Mouse (Mus musculus) cerebellum, adult 8-10 months (tissue): Measurements from ENCODE around the gene Lrig2.
A peak's percentile ranks its signal among the peaks of the same experiment; 100 is the strongest.

ENCODE experiments used
- DNase-seq: peaks from one replicate; pipeline ENCODE4 v3.0.0; 2022

Gene Lrig2

DNA sequence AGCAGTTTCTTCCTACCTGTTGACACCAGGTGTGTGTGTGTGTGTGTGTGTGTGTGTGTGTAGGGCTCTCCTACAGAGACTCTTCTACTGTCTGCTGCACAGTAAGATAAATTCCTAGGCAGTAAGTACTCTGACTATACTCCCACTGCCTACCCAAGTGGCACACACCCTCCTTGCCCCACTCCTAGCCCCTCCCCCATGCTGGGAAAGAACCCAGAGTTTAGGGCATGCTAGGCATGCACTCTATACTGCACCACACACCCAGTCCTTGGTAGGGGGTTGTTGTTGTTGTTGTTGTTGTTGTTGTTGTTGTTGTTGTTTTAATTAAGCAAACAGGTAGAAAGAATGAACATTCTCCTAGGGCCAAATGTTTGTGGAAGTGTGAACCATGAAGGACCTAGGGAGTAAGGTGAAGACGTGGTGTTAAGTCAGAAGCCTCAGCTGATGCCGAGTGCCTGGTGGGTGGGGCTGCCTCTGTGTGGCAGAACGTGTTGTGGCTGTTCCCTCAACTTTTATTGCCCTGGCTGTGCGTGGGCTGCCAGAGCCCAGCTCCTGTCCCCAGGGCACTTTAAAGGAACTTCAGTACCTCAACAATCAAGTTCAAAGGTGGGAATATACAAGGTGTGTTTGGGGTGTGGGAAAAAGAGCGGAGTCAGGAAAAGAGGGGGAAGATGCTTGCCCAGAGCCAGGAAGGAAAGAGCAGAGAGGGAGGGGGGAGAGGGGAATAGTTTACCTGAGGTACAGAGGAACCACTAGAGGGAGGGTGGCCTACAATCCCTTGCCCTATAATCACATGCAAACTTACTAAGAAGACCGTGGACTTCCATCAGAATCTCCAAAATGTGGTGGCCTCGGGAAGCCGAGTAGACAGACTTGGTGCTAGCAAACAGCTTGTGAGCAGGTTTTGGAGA lies 152.2 kb downstream of the Lrig2 start:
- DNase-seq = no peak

DNA sequence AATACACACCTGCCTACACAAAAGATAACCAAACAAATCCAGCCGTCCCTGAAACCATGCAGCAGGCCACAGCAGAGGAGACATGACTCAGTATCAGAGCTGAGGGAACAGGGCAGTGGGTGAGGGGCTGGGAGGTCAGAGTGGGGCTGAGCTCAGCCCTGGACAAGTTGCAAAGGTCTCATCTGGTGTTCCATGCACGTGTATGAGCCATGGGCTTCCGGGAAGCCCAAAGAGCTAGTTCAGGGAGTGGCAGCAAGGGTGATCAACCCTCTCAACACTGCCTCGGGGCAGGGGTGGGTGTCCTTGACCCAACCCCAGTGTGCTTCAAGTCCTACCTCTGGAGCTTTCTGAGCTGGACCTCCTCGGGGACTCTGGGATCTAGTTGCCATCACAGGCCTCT lies 153.0 kb downstream of the Lrig2 start:
- no peak for DNase-seq

DNA sequence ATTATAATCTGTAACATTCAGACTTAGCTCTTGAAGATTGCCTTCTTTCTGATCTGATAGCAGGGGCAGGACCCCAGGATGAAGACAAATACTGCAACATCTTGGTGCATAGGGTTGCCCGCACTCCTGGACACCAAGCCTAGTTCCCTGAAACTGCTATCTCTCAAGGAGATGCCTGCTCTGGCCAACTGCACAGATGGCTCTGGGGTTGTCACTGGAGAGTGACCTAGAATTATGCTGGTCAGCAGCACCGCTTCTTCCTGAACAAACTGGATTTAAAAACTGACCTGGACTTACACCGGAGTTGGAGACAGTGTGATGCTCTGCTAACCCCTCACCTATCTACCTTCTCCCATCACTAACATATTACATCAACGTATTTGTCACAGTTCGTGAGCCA lies 155.6 kb downstream of the Lrig2 start:
- DNase-seq = peak; percentile 74

DNA sequence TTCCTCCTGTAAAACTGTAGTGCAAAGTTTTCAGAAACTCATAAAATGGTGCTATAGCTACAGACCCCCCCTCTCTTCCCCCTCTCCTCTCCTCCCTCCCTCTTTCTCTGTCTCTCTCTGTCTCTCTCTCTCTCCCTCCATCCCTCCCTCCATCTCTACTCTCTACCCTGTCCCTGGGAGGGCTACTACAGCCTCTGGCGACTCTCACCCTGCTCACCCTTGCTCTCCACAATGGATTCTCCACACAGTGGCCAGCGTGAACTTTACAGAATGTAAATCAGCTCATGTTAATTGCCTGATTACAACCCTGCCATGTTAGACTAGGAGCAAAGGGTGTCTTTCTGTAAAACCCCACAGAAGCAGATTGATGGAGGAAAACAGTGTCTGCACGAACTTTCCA lies 157.8 kb downstream of the Lrig2 start:
- no peak for DNase-seq

DNA sequence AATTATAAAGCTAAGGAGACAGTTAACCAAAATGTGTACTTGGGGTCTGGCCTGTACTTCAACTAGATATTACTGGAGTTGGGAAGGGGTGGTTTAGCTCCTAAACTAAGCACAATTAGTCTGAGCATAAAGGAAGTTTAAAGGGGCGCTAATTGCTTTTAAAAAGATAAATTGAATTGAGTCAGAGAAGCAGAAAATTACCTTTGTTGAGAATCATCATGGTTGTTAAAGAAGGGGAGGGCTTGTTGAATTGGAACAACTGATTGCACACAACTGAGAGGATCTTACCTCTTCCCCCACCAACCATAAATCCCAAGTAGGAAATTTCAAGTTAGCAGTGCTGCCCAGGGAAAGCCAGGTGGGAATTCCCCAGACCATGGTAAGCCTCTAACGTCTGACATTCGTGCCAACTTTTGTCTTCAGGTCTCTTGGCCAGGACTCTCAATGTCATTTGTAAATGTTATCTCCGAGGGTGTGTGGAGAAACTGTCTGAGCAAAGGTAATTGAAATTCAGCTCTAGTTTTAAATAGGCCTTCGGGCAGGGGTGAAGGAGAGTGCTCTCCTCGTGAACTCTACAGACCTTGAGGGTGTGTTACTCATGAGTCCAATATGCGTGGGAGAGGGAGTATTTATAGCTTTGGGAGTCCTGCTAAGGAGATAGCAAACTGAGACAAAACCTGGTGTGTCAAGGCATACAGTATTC lies 159.2 kb downstream of the Lrig2 start:
- no peak for DNase-seq

DNA sequence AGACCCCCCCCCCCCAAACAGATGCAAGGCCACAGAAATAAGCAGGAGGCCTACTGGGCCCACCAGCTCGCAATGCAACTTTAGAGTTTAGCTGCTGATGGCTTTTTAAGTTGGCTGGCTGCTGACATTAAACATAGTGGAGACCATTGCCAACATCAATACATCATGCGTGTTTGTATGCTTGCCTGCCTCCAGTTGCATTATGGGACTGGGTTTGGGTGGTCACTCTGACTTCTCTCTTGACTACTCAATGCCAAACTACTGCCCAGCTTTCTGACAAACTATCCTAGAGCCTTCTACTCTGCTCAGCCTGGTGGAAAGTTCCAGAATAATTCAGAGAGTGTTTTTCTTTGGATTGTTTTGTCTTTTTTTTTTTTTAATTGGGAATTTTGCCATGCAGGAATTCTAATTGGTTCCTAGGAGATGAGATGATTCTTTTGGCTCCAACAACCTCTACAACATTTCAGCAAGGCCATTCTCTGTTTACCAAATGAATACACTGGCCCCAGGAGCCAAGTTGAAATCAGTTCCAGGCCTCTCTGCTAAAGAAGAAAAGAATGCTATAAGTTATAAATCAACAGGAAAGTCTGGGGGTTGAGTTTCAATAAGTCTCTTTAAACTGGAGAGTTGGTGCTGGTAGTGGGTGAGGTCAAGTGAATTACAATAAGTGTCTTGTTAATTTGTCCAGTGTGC lies 161.3 kb downstream of the Lrig2 start:
- no peak for DNase-seq

GRCm38 (mm10) chr3:104349847-104350228 lies 161.9 kb downstream of the Lrig2 start:
- no peak for DNase-seq

GRCm38 (mm10) chr3:104349203-104349846 lies 162.4 kb downstream of the Lrig2 start:
- no peak for DNase-seq
